14 mouse cellular contexts compared by ENCODE assay signal in the genomic region with DNA sequence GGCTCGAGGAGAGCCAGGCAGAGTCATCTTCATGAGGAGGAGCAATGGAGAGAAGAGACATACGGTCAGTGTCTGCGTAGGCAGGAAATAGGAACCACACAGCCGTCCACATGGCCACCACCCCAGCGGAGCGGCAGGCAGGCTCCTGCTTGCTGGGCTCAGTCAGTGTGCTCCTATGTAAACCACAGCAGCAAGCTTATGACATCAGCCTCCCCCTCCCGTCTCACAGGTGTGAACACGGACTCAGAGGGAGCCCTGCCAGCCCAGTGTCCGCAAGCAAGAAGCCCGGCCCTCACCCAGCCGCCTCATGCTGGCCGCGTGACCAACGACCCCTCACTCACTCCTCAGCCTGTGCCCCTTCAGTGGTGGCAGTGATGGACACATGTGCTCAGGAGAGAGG.
DNase-seq lines count a peak whose midpoint lies in the region; ATAC-seq and TF ChIP-seq lines count a peak whose summit lies in the region.
"Had no signal": no experiment of that assay in that cellular context is flagged by ENCODE, and none has a peak within 500 bp of the region (broad histone marks: within the 10 kb centered on the region; RNA-seq: fewer than 3 reads in every experiment).

No protein-coding gene starts in this region.

- DNase-seq in heart, adult 2 months: no peak
- DNase-seq in lung, postnatal 36 days: no peak
- DNase-seq in embryonic facial prominence, embryonic 10.5 days (ENCODE audit: low spot score): no peak
- DNase-seq in left cerebral cortex, postnatal 36 days (ENCODE audit: low spot score in 2 of 2): peak; percentile 21 to 35
- no peak for DNase-seq in midbrain, embryonic 11.5 days (ENCODE audit: low spot score, missing footprints)
- DNase-seq: cerebellum, adult 11 months; layer of hippocampus, postnatal 36 days; liver, embryonic 13.5 days; spleen, adult 18-20 months; thymus, postnatal 14 days had no signal

- ATAC-seq in heart, embryonic 15.5 days (replicated peaks; ENCODE audit: insufficient number of reproducible peaks, insufficient read depth, low FRiP score, low read depth): 0 out of 2 replicates have a peak, but pooled peaks have one; percentile 11
- 0 out of 2 replicates have a peak, but pooled peaks have one; percentile 7 for ATAC-seq in lung, embryonic 15.5 days (ENCODE audit: borderline replicate concordance, extremely low read depth, low FRiP score, low TSS enrichment)
- no peak for ATAC-seq in midbrain, embryonic 11.5 days (ENCODE audit: low FRiP score)
- ATAC-seq in hindbrain, embryonic 12.5 days (ENCODE audit: low FRiP score): no peak

- H3K9ac ChIP-seq in heart, embryonic 15.5 days: peak overlapping the region; percentile 8; the same call in 1 of the 2 replicates
- H3K9ac ChIP-seq in heart, adult 2 months (ENCODE audit: low read depth, low read length): no peak overlapping the region
- H3K9ac ChIP-seq in lung, embryonic 15.5 days: no peak overlapping the region
- H3K9ac ChIP-seq in midbrain, embryonic 11.5 days (ENCODE audit: low read length): no peak overlapping the region
- H3K9ac ChIP-seq in hindbrain, embryonic 12.5 days: no peak overlapping the region
- H3K9ac ChIP-seq: liver, embryonic 13.5 days had no signal

- H3K4me3 ChIP-seq in heart, embryonic 15.5 days: no peak overlapping the region
- H3K4me3 ChIP-seq in heart, adult 2 months: no peak overlapping the region
- H3K4me3 ChIP-seq in lung, embryonic 15.5 days: no peak overlapping the region
- no peak overlapping the region for H3K4me3 ChIP-seq in embryonic facial prominence, embryonic 10.5 days
- H3K4me3 ChIP-seq in midbrain, embryonic 11.5 days (ENCODE audit: low read depth, low read length): no peak overlapping the region
- H3K4me3 ChIP-seq in hindbrain, embryonic 12.5 days: no peak overlapping the region
- H3K4me3 ChIP-seq: liver, embryonic 13.5 days had no signal

- no peaks in the 10 kb centered on the region for H3K9me3 ChIP-seq in heart, embryonic 15.5 days (replicated peaks)
- H3K9me3 ChIP-seq in lung, embryonic 15.5 days: no peaks in the 10 kb centered on the region
- H3K9me3 ChIP-seq in embryonic facial prominence, embryonic 10.5 days: peaks cover 17% of the 10 kb centered on the region
- no peaks in the 10 kb centered on the region for H3K9me3 ChIP-seq in midbrain, embryonic 11.5 days (ENCODE audit: control insufficient read depth, low read length)
- no peaks in the 10 kb centered on the region for H3K9me3 ChIP-seq in hindbrain, embryonic 12.5 days (replicated peaks)
- H3K9me3 ChIP-seq: liver, embryonic 13.5 days had no signal

- H3K4me2 ChIP-seq in heart, embryonic 15.5 days: no peak overlapping the region
- H3K4me2 ChIP-seq in lung, embryonic 15.5 days: no peak overlapping the region
- no peak overlapping the region for H3K4me2 ChIP-seq in midbrain, embryonic 11.5 days
- no peak overlapping the region for H3K4me2 ChIP-seq in hindbrain, embryonic 12.5 days (replicated peaks)
- H3K4me2 ChIP-seq: liver, embryonic 13.5 days had no signal

- H3K4me1 ChIP-seq in heart, embryonic 15.5 days (replicated peaks): peaks cover 64% of the 10 kb centered on the region
- H3K4me1 ChIP-seq in heart, adult 2 months (ENCODE audit: control insufficient read depth, insufficient read depth, low read length): peaks cover 1% of the 10 kb centered on the region
- H3K4me1 ChIP-seq in lung, embryonic 15.5 days: peaks cover 27% of the 10 kb centered on the region
- peaks cover 34% of the 10 kb centered on the region for H3K4me1 ChIP-seq in embryonic facial prominence, embryonic 10.5 days
- H3K4me1 ChIP-seq in midbrain, embryonic 11.5 days (ENCODE audit: control insufficient read depth, insufficient read depth, low read length): peaks cover 5% of the 10 kb centered on the region
- peaks cover 10% of the 10 kb centered on the region for H3K4me1 ChIP-seq in hindbrain, embryonic 12.5 days

- no peaks in the 10 kb centered on the region for H3K36me3 ChIP-seq in heart, embryonic 15.5 days
- no peaks in the 10 kb centered on the region for H3K36me3 ChIP-seq in heart, adult 2 months (ENCODE audit: control insufficient read depth, insufficient read depth, low read length)
- no peaks in the 10 kb centered on the region for H3K36me3 ChIP-seq in lung, embryonic 15.5 days
- 0 out of 2 replicates have a peak, but pooled peaks cover 6% of the 10 kb centered on the region for H3K36me3 ChIP-seq in embryonic facial prominence, embryonic 10.5 days (replicated peaks)
- no peaks in the 10 kb centered on the region for H3K36me3 ChIP-seq in midbrain, embryonic 11.5 days (ENCODE audit: control insufficient read depth, insufficient read depth, low read length)
- no peaks in the 10 kb centered on the region for H3K36me3 ChIP-seq in hindbrain, embryonic 12.5 days
- H3K36me3 ChIP-seq: liver, embryonic 13.5 days had no signal

- no peaks in the 10 kb centered on the region for H3K27me3 ChIP-seq in heart, embryonic 15.5 days
- no peaks in the 10 kb centered on the region for H3K27me3 ChIP-seq in heart, adult 2 months (ENCODE audit: control insufficient read depth, insufficient read depth, low read length)
- peaks cover 10% of the 10 kb centered on the region; the same call in 1 of the 2 replicates for H3K27me3 ChIP-seq in lung, embryonic 15.5 days
- H3K27me3 ChIP-seq in embryonic facial prominence, embryonic 10.5 days (replicated peaks; ENCODE audit: low read depth, poor library complexity, severe bottlenecking): peaks cover 19% of the 10 kb centered on the region; the same call in 1 of the 2 replicates
- no peaks in the 10 kb centered on the region for H3K27me3 ChIP-seq in midbrain, embryonic 11.5 days (ENCODE audit: control insufficient read depth, insufficient read depth, low read length)
- H3K27me3 ChIP-seq in hindbrain, embryonic 12.5 days: peaks cover 10% of the 10 kb centered on the region; the same call in 1 of the 2 replicates

- no peak for TF ChIP-seq POLR2A in heart, adult 2 months (IDR thresholded peaks at IDR 0.05; ENCODE audit: insufficient read depth, low read depth, low read length)

- no peak for TF ChIP-seq EP300 in heart, adult 2 months (IDR thresholded peaks at IDR 0.05; ENCODE audit: insufficient read depth, low read depth, low read length)

- H3K79me2 ChIP-seq in heart, adult 2 months (replicated peaks; ENCODE audit: control insufficient read depth, insufficient read depth, low read length): no peaks in the 10 kb centered on the region

- 48% methylated on average over 14 of the region's 14 CpGs for WGBS in heart, embryonic 15.5 days
- WGBS in heart, adult 2 months: 62% methylated on average over 14 of the region's 14 CpGs
- WGBS in lung, embryonic 15.5 days: 38% methylated on average over 14 of the region's 14 CpGs
- 80% methylated on average over 14 of the region's 14 CpGs for WGBS in embryonic facial prominence, embryonic 10.5 days
- WGBS in midbrain, embryonic 11.5 days: 88% methylated on average over 14 of the region's 14 CpGs
- WGBS in hindbrain, embryonic 12.5 days: 79% methylated on average over 14 of the region's 14 CpGs

- intact Hi-C loops in heart, adult 2 months (cut with DNase I): no loop called here
- intact Hi-C loops in left cerebral cortex, postnatal 36 days (cut with DNase I): no loop called here

- TF ChIP-seq CTCF in heart, adult 2 months (IDR thresholded peaks at IDR 0.05): no peak

- peak overlapping the region; percentile 94 for H3K27ac ChIP-seq in heart, embryonic 15.5 days
- H3K27ac ChIP-seq in heart, adult 2 months: no peak overlapping the region
- no peak overlapping the region for H3K27ac ChIP-seq in lung, embryonic 15.5 days
- peak overlapping the region; percentile 36 for H3K27ac ChIP-seq in embryonic facial prominence, embryonic 10.5 days (replicated peaks)
- no peak overlapping the region for H3K27ac ChIP-seq in midbrain, embryonic 11.5 days (ENCODE audit: low read depth, low read length)
- H3K27ac ChIP-seq in hindbrain, embryonic 12.5 days: no peak overlapping the region
- H3K27ac ChIP-seq: kidney, postnatal 0 days; liver, embryonic 13.5 days had no signal

Comparison
In these comparisons a context has a peak if more than half of its experiments do, and no peak if none do; other contexts are left out.
1. H3K27ac ChIP-seq: peak in heart, embryonic 15.5 days (single experiment) and embryonic facial prominence, embryonic 10.5 days (single experiment); none in heart, adult 2 months (single experiment), lung, embryonic 15.5 days (single experiment), midbrain, embryonic 11.5 days (single experiment) and hindbrain, embryonic 12.5 days (single experiment).
2. ATAC-seq: peak in heart, embryonic 15.5 days (single experiment) and lung, embryonic 15.5 days (single experiment); none in midbrain, embryonic 11.5 days (single experiment) and hindbrain, embryonic 12.5 days (single experiment).
3. DNase-seq: peak in left cerebral cortex, postnatal 36 days (2 of 2); none in heart, adult 2 months (0 of 2), lung, postnatal 36 days (single experiment), embryonic facial prominence, embryonic 10.5 days (single experiment) and midbrain, embryonic 11.5 days (single experiment).